Mouse (Mus musculus) E14TG2a.4 (cell line): ENCODE measurements at regions not wholly inside any gene's neighbourhood (a gene's known extent, or its start where the extent isn't known, plus 50 kb on each side); places are given as distances from the start of the nearest gene placed in this dataset.

Experiments
- CTCF ChIP-seq: conservative IDR thresholded peaks from 2 replicates; pipeline ENCODE4 v1.5.1; 2014; ENCODE audit warnings: low read length
- NANOG ChIP-seq: IDR thresholded peaks from 2 replicates; pipeline ENCODE4 v1.6.1; 2014; ENCODE audit warnings: borderline replicate concordance, low read length, mixed read lengths

DNA sequence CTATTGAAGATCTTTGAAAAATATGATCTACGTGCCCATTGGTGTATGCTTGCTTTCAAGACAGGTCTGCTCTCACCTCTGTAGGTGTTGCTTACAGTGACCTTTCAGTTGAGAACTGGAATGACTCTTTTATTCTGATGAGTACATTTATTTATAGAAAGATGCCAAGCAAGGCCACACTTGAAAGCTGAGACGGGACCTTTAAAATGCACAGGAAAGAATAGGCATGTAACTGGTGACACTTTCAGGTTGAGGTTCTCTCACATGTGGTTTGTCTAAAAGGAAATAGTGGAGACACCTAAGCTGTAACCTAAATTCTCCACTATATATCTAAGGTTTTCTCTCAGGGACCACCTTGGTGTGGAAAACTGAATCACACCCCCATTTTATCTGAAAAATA lies 326.0 kb upstream of the Cblb start:
- no peak for TF ChIP-seq CTCF
- no peak for TF ChIP-seq NANOG
